Mouse (Mus musculus): ENCODE data around the gene Glyatl3.
A peak's percentile ranks its signal among the peaks of the same experiment; 100 is the strongest.

The Glyatl3 gene

DNA sequence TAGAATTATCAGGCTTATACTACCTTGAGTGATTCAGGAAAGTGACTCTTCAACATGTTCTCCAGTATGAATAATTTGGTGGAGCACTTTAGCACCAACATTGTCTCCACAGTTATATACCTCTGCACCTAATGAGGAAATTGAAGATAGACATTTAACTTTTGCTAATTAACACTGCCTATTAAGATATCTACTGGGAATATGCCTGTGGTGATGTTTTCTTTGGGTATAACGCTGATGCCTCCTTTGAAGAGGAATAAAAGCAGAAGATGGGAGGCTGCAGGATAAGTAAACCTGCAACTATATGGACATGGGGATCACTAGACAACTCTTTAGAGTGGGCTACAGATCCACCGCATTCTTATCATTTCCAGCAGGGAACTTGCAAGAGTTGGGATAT lies at the start of gene Glyatl3:
Gene Glyatl3 (minus strand): TSS at position 101 of the 400 bp plus-strand sequence.
- DNase-seq = no peak

DNA sequence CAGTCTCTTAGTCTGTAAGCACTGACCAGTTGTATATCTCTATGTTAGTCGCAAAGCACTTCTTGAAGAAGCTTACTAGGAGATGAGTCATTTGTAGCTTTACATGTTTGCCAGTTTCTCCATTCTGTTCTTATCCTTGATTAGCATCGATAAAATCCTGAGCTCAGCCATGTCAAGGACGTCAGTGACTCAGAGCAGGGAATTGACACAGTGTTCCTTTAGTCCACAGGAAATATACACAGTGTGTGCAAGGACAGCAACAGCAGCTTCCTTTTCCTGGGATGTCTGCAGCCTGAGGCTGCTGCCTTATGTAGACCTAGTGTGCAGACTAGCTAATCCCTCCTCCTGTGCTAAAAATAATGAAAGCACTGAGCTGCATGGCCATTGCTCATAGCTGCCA lies 34.4 kb upstream of the Glyatl3 start:
- DNase-seq = no peak

DNA sequence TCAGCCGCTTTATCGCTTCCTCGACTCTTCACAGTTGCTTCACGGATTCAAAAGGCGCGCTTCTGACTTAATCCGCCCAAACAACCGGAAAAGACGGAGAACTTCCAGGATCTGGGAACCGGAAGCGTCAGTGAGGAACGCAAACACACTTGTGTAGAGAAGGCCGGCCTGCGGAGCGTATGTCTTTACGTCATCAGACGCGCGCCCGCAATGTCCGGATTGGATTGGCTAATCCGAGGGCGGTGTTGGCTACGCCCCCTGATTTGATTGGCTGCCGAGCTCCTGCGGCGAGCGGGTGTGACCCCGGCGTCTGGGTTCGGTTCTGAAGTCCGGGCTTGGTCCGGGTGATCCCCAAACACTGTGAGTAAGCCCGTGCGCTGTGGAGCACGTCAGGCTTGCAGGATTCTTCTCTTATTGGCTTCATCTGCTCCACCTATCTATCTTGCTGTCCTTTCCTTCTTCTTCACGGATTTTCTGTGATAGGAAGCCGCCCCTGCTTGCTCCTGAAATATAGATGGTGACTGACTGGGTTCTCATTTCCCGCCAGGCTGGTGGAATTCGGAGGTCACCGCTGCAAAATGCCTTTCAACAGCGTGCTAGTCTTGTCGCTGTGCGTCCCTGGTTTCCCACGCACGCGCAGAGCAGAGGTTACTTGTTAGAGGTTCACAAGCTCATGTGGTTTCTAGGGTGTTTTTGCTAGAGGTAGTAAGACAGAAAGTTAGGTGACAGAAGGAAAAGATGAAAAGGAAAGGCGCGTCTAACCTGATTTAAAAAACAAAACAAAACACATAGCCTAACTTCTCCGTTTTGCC lies 20.5 kb upstream of the Glyatl3 start, which contains the start of the genes Mut and Cenpq:
Gene Mut (plus strand): TSS at position 266 of the 812 bp plus-strand sequence.
Gene Cenpq (minus strand): TSS at position 628 of the 812 bp plus-strand sequence.
- DNase-seq = peak; percentile 98 to 99

DNA sequence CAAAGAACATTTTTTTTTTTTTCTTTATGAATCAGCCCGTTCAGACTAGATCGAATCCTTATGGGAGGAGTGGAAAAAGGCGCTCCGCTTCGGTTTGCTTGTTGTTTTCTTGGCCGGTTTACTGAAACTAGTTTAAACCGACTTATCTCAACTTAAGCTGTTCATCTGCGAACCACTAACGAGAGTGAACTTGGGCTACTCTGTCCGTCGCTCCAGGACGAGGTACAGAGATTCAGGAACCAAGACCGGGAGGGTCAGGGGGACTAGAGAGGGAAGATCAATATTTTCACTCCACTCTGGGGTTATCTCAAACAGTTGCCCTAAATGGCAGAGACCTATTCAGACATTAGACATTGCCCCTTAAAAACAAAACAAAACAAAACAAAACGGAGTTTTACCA lies 19.8 kb upstream of the Glyatl3 start:
- DNase-seq = no peak

DNA sequence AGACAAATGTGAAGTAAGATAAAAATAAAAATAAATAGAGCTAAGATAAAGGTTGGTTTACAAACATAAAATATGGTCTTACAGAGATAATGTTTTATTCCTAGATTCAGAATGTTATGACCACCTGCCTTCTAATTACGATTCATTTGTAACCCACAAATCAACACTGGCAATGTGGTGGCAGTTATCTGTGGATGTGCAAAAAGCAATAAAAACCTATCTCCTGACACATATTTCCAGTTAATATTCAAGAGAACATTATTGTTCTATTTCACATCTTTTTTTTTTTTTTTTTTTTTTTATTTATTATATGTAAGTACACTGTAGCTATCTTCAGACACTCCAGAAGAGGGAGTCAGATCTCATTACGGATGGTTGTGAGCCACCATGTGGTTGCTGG lies 1.3 kb upstream of the Glyatl3 start:
- no peak for DNase-seq

DNA sequence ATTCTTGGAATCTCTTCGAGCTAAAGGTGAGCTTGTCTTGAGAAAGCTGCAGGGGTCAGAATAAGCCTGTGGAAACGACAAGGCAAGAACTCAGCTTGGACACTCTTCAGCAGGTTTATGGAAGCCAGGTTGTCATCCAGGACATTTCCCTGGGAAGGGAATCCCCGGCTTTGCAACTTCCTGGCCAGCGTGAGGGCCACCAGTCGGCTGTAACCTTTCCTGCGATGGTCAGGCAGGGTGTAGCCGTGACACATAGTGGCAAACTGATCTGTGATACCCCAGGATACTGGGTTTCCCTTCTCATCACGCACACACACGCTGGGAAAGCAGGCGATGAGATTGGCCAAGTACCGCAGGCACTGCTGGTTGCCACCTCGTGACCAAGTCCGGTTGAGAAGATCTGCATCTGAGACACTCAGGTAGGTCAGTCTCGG lies 9.4 kb downstream of the Glyatl3 start:
- DNase-seq = peak; percentile 50 to 55

DNA sequence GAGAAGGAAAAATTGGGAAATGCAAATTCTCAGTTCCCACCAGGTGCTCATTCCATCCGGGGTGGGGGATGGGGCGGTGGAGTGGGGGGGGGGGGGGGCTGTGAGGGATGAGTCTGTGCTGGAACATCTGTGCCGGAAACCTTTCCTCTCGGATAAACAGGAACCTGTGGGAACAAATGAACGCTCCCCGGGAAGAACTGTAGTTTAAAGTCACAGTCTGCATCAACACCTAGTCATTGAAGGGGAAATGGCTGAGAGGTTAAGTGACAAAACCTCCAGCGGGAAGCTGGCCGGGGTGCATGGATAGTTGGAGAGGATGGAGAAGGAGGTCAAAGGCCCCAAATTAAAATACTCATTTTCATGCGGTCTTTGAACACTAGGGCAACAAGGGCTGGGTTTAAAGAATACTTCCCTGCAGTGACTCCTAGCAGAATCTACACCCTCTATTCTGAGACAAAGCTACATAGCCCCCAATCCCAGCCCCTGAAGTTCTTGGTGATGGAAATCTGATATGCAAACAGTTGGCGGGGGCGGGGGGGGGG lies 10.0 kb downstream of the Glyatl3 start:
- peak; percentile 6 to 20 for DNase-seq

DNA sequence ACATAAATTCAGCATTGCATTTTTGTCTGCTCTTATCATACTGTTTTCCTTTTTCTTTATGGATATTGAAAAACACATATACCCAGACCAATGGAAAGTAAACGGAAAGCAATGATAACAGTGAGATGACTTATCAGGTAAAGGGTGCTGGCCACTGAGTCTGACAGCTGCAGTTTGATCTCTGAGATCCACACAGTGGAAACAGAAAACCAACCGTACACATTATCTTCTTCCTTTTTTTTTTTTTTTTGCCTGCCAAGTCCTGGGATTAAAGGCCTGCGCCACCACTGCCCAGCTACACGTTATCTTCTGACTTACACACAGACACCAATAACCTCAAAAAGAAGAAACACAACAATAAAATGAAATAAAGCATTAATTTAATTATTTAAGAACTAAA lies 10.8 kb downstream of the Glyatl3 start:
- DNase-seq = no peak

DNA sequence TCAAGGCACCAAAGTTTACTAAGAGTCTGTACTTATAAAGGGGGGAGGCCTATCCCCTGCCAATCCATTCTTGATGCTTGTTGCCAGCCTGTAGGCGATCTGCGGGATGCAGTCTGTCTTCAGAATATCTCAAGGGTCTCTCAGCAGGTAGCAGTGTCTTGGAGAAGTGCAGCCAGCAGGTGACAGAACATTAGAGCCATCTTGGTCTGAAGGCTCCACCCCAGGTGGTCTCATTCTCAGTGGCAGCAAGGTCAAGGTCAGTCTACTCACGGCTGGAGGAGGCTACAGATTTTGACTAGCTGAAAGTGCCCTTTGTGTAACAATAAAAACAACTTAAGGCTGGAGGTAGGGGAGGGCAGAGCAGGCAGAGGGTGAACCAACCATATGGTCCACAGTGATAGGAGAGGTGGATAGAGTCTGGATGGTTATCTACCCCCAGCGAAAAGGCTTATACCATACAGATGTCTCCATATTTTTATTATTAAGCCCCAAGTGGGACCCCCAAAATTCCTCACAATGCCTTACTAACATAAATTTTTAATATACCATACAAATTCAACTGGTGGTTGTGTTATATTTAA lies 14.3 kb downstream of the Glyatl3 start:
- DNase-seq = no peak

DNA sequence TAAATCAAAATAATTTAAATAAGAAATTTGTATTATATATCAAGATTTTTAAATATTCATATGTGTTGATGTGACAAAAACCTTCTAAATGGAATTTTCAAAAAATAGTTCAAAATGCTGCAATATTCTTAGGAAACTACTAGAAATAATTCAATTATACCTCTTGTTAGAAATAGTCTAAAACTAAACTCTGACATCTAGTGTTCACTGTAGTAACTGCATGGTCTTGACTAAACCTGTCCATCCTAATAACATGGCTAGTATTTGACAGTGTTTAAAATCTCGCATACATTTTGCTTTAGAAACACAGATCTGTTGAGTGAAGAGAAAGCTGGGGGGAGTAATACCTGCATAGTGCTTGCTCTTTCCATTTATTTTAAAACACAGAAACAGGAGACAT lies 17.3 kb downstream of the Glyatl3 start:
- DNase-seq = no peak

DNA sequence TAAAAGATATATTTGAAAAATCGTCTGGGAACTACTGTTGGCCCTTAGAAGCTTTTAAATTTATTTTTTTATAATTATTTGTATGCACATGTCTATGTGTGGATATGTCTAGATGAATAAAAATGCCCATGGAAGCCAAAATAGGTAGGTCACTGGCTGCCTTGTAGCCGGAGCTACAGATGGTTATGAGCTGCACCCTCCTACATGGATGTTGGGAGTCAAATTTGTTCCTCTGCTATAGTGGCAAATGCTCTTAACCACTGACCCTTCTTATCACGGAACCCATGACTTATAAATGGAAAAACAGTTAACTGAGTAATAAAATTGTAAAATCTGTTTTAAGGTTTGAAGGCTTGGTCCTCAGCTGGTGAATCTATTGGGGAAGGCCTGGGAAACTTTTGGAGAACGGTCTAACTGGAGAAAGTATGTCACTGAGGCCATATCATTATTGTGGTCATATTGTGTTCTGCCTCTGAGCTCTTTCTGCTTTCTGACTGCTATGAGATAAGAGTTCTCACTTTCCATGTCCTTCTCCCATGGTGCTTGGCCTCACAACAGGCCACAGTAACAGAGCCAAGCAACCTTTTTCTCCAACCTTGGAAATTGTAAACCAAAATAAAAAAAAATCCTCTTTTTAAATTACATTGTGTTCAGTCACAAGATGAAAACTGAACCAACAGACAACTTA lies 26.2 kb downstream of the Glyatl3 start:
- no peak for DNase-seq

DNA sequence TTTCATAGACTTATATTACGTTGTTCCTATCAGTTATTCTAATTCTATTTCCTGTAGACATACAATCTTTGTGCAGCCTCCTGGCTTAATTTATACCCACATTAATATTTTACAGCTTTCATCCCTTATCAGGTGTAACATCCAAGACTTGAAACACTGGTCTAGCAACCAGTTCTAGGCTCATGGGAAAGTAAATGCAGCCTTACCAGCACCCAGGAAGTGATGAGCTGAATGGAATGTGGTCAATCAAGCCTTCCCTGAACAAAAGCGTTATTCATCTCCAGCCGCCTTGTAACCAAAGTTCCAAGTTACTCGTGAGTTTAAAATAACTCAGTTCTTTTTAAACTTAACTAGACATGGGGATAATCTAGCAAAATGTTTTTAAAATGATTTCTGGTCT lies 29.0 kb downstream of the Glyatl3 start:
- DNase-seq = no peak

DNA sequence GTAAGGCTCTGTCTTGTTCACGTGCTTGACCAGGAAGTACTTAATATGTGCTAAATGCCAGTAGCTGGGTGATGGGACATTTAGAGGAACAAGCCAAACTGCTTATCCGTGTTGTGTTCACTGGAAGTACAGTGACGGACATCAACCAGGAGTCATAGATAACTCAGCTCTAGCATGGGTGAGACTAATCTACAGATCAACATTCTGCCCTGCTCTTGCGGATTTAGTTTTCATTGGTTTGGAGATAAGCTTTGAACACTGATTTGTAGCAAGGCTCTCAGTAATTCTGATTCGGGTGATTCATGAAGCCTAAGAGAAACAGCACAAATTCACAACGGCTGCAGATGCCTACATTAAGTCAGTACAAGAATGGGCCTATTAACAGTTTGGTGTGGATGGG lies 32.0 kb downstream of the Glyatl3 start:
- DNase-seq = no peak

DNA sequence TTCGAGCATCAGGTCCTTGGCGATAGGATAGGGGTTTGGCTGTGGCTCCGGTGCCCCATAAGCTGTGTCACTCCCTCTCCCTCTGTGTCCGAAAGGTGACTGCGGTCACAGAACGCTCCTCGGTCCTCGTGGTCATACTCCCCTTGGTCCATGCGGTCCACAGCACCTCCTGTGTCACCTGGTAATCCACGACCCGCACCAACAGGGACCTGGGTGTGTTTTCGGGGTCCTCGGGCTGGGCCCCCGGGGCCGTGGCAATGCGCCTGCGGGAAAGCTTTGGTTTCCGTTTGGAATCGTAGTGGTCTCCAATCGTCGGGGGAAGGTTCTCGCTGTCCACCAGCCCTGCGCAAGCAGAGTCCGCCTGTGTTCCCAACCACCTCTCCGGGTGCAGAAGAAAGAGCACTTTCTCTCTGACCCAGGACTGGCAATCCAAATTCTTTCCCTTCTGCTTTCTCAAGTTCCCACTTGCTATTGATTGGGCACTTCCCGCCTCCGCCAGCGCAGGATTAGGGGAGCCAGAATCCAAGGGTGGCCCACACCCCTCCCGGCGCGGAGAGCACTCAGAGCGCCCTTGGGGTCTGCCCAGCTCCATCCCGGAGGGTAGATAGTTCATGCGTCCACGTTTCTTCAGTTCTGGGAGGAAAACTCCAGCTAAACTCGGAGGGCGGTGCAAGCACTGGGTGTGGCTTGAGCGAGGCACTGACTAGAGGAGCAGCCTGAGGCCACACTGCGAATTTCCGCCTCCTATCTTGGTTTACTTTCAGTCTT lies 34.0 kb downstream of the Glyatl3 start, which contains the start of gene 9130008F23Rik:
Gene 9130008F23Rik (minus strand): TSS at position 636 of the 768 bp plus-strand sequence.
- peak; percentile 2 to 10 for DNase-seq

DNA sequence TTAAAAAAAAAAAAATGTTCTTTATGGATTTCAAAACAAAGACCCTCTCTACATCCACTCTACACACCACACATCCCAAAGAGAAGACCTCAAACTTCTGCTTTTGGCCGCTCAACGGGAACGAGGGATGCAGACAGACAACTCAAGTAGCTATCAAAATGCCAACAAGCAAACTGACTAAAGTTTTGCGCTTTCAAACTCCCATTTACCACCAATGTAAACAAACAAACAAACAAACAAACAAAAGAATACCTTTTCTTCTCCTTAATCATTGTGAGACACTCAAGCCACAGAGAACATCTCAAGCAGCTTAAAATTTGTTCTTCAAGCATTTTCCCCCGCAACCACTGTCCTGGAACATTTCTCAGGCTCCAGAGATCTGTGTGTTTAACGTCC lies 34.6 kb downstream of the Glyatl3 start:
- DNase-seq = no peak

DNA sequence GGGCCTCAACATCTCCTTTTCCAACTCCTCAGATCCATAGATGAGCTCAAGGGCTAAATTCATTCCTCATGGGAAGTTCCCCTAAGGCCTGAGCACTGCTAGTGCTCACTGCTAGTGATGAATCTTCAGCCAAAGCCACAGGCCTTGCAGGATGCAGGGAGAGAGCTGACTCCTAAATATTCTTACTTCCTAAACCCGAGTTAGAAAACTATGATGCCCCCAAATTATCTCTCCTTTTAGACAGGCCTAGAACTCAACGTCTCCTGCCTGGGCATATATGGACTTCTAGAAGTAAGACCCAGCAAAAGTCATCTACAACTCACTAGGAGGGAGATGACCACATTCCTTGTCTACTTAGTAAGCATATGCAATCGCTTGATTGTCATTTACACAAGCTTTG lies 36.4 kb downstream of the Glyatl3 start:
- no peak for DNase-seq

DNA sequence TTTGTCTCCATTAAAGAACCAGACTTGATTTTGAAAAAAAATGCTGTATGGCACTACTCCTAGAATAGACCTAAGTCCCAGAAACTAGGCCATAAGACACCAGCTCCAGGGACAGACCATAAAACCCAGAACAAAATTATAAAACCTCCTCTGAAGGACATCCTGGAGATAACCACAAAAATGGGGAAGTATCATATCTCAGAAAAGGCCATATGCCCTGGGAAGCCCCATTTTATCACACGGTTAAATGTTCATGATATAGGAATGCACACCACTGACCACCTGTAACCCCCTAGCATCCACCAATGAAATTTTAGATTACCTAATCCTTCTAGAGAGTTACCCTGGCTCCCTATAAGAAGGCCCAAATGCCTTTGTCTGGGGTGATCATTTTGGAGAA lies 38.6 kb downstream of the Glyatl3 start:
- DNase-seq = no peak

DNA sequence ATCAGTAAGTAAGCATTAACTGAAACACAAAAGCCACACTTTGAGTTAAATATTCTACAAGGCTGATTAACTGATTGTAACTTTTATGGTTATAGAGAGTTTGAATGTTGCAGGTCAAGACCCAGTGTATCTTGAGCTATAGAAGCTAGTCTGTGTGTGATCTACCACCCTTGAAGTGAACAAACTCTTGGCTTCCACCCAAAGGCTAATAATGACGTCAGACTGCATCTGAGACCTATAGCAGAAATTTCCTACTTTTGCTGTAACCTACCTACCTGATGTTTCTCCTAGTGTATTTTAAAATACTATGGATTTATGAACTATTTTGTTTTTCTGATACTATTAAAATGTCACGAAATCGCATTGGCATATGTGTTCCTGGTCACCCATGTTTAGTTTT lies 39.4 kb downstream of the Glyatl3 start:
- no peak for DNase-seq

DNA sequence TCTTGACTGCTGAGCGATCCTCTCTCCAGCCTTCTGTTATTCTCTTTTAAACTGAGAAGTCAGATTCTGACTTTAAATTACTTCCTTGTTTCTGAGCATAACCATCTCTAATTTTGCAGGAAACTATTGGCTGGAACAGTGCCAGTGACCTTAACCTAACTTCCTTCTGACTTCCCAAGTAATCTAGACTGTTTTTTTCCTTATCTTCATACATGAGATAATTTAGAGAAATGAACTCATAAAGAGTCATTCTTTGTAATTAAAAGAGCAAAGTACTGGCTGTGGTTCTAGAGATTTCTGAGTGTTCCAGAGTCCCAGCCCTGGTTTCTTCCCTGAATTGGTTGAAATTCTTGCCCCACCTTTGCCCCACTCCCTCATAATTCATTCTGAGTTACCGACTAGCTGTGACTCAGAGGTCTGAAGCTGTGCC lies 40.6 kb downstream of the Glyatl3 start:
- no peak for DNase-seq

DNA sequence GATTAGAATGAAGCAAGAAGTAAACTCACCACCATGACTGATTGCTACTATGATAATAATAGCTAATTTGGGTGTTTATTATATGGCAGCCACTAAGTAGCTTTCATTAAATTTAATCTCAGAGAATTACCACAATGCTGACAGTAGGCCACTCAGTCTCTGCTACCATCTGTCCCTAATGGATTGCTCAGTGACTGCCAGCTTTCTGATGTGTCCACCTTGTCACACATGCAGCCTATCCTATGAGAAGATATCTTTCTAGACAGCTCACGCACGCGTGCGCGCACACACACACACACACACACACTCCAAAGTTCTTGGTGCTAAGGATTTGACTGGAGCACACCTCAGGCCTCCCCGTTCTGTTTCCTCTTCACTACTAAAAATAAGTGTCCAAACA lies 41.5 kb downstream of the Glyatl3 start:
- DNase-seq = no peak

DNA sequence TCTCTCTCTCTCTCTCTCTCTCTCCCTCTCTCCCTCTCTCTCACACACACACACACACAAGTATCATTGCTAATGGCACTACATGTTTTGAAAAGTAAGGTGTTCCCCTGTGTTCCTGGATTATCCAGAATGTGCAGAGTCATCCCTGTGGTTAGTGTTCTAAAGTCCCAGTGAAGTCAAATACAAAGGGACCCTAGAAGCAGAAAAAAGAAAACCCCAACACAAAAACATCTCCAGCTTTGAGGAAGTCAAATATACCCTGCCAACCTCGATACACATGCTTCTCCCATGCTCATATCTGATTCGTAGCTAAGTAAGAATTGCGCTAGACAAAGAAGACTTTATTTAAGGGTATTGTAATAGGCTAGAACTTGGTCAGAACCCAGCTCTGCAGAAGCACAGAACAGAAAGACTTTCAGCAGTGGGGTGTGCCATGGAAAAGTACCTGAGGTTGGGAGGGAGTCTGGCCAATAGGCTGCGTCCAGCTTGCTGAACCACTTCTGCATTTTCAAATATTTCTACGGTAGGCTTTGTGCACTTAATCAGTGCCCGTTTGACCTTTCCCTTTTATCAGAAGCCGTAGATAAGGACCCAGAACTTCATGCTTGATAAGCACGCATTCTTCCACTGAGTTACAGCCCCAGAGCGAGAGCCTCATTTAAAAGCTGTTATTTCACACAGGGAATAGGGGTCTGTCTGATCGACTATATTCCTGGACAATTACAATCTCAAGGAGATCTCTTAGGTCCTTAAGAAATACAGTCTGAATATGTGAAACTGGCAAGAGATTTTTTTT lies 45.0 kb downstream of the Glyatl3 start:
- no peak for DNase-seq

DNA sequence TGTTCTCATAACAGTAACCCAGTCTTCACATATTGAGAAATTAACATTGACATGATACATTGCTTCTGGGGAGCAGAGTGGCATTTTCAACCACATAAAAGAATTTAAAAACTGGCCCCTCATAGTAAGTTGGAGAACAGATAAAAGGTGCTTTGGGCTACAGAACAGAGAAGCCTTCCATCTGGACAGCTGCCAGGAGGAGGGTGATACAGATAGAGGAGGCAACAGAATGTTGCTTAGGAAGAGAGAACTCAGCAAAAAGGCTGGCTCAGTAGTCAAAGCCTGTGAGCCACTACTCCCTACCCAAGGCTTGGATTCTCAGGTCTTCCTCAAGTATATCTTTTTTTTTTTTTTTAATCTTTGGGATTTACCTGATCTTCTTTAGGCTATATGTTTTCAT lies 59.1 kb downstream of the Glyatl3 start:
- no peak for DNase-seq
